Mouse (Mus musculus) urinary bladder, postnatal 4 days (tissue): ENCODE data around the gene Glis1.

Experiments
- DNase-seq, 2 experiments: peaks; one replicate each; pipeline ENCODE4 v3.0.0; 2021 to 2022; ENCODE audit warnings: low spot score in 2 of 2

The Glis1 gene

DNA sequence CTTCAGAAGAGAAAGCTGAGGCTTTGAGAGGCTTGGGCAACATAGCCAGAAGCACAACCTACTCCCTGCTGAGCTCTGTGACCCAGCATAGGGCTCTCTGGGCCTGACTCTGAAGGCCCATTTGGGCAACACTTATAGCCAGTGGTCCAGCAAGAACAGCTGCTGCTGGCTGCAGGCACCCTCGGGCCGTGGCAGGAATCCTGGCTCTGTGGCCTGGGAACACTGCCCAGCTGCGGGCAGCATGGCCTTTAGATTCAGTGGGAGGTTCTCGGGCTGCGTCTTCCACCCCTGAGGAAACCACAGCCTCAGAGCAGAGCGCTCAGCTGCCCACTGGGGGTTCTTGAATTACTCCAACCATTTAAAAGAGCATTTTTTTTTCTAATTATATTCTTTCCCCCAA, 189.5 kb downstream of the Glis1 start:
- no peak for DNase-seq

DNA sequence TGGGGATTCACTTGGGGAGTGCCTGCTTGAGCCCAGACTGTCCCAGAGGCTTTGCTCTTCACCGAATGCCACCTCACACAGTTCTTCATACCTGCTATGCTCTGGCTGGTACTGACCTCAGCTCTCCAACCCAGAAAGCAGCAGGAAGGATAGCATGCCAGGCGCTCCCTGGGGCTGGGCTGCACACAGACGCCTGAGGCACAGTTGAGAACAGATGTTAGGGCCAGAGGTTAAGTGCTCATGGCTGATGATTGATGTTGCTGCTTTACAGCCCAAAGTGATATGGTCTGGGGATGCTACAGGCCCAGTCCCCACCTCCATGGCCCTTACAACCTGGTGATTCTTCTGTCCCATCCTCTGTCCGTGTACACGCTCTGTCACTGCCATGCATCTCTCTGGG, 190.6 kb downstream of the Glis1 start:
- DNase-seq = no peak

DNA sequence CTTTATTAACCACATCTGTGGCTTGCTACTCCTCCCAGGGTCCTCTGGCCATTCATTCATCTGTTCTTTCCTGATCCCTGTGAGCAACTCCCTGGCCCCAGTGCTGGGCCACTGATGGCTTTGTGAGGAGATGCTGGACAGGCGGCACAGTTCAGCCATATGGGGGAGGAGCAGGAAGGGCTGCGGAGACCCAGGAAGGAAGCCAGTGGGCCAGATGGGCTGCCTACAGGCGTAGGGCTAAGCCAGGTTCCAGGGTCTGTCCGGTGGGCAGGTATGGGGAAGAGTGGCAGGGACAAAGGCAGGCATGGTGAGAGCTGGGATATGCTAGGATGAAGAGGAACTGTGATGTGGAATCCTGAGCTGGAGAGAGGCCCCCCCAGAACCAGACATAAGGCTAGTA, 193.8 kb downstream of the Glis1 start:
- no peak for DNase-seq

GRCm38 (mm10) chr4:107628921-107629411, 194.6 kb downstream of the Glis1 start:
- DNase-seq = no peak

DNA sequence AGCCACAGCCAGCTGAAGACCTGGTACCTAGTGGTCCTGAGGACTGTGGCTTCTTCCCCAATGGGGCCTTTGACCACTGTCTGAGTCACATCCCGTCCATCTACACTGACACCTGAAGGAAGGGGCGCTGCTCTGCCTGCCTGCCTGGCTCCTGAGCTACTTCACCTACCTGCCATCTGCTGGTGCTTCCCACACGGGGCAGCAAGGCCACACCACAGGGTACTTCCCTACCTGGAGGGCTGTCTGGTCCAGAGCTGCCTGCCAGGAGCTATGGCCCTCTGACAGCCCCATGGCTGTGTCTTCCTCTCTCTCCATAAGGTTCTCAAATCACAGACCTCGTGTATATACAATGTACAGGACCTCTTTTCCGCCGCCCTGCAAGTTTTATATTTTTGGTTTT, 200.2 kb downstream of the Glis1 start:
- no peak for DNase-seq

GRCm38 (mm10) chr4:107636099-107636498, 201.7 kb downstream of the Glis1 start:
- no peak for DNase-seq

DNA sequence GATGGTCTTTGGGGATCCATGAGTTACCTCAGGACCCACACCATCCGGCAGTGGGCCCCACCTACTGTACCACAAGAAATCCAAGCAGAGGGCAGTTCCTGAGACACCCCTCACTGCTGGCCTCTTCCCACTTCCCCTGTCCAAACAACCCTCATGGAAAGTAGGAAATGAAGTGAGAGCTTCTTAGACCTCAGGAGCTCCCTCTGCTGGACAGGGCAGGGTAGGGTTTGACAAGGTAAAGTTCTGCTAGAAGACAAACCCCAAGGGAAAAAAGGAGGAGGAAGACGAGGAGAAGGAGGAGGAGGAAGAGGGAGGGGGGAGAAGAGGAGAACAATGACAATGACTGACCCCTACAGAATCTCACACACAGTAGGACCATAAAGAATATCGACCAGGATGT, 203.3 kb downstream of the Glis1 start:
- DNase-seq = no peak

DNA sequence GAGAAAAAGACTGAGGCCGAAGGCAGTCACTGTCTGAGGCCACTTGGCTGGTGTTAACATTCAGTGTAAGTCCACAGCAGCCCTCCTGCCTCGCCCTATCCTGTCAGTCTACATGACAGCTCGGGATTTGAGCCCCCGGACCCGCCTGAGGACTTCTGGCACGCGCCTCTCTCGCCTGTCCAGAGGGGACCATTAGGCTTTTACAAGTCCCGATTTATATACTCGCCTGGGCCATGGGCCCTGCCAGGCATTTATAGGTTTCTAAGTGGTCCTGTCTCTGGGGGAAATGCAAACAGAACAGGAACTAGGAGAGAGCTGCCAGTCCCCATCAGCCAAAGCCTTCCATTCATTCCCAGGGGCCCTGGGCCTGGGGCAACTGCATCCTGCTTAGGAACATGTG, 203.9 kb downstream of the Glis1 start:
- no peak for DNase-seq

DNA sequence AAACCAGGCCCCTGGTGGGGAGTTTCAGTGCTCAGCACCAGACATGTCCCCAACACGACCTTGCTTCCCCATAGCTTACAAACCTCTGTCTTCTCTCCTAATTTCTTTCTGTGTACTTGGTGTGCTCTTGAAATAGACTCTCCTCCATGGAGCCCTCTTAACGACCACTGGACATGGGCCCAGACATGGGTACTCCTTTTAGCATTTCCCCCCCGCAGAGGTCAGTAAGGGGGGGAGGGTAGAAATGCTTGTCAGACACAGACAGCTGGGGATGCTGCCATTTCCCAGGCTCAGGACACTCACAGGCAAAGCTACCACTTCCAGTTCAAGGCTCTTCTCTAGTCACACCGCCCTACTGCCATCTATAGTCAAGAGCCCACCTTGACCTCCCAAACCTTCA, 207.2 kb downstream of the Glis1 start:
- no peak for DNase-seq

- no peak for DNase-seq
These were observed 214.6 kb downstream of the Glis1 start for GRCm38 (mm10) chr4:107648959-107649485.

DNA sequence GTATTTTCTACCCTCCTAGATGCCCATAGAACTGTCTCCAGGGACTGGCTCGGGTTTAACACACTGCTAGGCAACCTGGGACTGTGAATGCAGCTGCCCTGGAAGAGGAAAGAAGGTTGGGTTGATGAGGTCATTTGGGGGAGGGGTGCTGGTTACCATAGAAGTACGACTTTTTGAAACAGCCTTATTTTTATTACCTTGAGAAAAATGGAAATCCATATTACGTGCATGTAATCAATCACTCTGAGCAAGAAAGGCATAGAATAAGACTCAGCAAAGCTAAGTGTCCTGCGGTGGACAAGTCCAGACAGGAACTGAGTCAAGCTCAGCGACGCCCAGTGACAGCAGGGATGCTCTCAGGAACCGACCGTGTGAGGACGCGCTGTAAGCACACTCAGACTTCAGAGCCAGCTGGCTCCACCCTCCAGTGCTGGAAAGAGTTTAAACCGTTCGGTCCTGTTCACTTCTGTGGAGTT, 216.7 kb downstream of the Glis1 start:
- no peak for DNase-seq

GRCm38 (mm10) chr4:107652598-107653279, 218.3 kb downstream of the Glis1 start:
- DNase-seq = peak; percentile 67 to 84

GRCm38 (mm10) chr4:107653280-107653643, 218.9 kb downstream of the Glis1 start:
- DNase-seq = no peak

GRCm38 (mm10) chr4:107660649-107661048, 226.3 kb downstream of the Glis1 start:
- no peak for DNase-seq

- DNase-seq = no peak
These were observed 234.1 kb downstream of the Glis1 start for GRCm38 (mm10) chr4:107668514-107668913.

DNA sequence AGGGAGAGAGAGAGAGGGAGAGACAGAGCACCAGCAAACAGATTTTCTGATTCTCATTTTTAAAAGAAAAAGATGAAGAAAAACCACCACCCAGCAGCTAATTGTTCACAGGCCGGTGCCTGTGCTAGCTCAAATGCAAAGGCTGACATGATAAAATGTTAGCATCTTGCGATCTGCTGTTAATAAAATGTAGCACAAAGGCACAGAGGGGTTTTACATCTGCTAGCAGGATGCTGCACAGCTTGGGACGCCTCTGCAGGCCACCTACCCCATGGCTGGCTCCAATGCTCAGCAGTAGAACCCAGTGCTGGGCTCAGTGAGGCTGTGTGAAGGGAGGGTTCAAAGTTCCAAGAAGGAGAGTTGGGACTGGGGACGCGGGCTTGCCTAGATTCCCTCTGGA, 236.3 kb downstream of the Glis1 start:
- DNase-seq = no peak

GRCm38 (mm10) chr4:107673638-107674321, 239.4 kb downstream of the Glis1 start:
- DNase-seq = peak; percentile 75 to 84

DNA sequence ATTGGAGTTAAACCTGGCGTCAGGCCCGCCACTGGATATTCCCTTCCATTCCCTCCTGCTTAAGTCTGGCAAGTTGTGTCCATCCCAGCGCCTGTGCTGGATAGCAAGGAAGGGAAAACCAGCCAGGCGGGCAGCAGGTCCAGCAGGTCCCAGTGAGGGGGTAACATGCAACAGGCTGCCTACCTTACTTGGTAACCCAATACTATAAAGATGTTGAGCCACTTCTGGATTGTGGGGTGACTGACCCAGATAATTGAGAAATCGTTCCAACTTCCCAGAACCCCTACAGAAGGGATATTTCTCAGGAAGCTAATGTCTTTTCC, 239.9 kb downstream of the Glis1 start:
- DNase-seq = no peak

DNA sequence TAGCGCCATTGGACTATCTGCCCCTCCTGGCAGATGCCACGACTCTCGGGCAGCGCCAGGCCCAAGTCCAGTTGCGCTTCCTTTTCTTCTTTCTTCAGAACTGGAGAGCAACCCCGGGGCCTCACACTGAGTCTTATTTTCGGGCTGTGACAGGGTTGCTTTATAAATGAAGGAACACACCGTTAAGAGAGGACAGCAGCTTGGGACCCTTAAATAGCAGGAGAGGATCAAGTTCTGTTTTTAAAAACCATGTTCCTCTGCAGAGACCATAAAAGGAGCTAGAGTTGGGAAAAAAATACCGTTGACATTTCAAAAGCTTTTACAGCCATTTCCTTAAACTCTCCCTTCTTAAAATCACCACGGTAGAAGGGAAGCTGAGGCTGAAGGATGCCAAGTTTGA, 241.3 kb downstream of the Glis1 start:
- DNase-seq = no peak

GRCm38 (mm10) chr4:107680311-107681098, 246.1 kb downstream of the Glis1 start:
- no peak for DNase-seq

DNA sequence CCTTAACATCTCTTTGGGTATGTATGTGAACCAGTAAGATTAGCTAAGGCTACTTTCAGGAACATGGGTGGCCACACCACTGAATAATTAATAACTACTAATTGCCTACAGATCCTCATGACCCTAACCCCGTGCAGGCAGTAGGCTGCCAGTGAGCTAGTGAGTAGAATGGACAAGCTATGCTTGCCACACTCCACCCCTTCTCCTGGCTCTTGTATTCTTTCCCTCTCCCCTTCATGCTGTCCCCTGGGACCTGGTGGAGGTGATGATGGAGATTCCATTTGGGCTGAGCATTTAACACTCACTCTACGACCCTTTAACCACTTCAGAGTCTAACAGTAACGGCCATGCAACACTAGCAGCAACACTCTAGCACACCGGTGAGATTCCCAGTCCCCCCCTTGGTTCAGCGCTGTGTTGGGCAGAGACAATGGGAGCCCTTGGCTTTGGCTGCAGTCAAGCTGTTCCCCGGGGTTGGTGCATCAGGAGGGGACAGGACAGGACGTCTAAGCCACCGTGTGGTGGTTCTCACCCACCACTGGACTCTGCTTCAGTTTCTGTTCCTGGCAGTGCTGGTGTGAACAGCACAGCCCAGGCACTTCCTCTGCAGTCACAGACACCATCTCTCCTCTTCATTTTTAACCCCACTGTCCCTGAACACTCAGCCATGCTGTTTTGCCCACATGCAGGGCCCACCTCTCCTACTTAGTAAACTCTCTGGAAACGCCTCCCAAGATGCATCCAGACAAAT, 246.9 kb downstream of the Glis1 start:
- DNase-seq = no peak
